Mouse (Mus musculus): Measurements from ENCODE around the gene Atp6v0e. TPM values are rescaled to one million over a fixed set of nuclear protein-coding genes. Genes with fewer than 3 reads are reported as not detected.
A peak's percentile ranks its signal among the peaks of the same experiment; 100 is the strongest.

Gene Atp6v0e
- polyA plus RNA-seq, 1 experiment from 2014 or later: 95.2 TPM

GRCm38 (mm10) chr17:26710049-26710448, 47.0 kb downstream of the Atp6v0e start:
- Histone ChIP-seq H3K36me3 (no peaks in the 10 kb centered on the region), H3K27ac (replicated peaks) (peak overlapping the region; percentile 25; the same call in 1 of the 2 replicates), H3K4me2 (no peak overlapping the region), H3K4me1 (replicated peaks) (peaks cover 23% of the 10 kb centered on the region), H3K4me3 (no peak overlapping the region), H3K9ac (no peak overlapping the region), H3K27me3 (no peaks in the 10 kb centered on the region), H3K9me3 (no peaks in the 10 kb centered on the region)
- WGBS: 53% methylated on average over 6 of the region's 6 CpGs
- ATAC-seq (ENCODE audit: low FRiP score, low read depth): no peak

DNA sequence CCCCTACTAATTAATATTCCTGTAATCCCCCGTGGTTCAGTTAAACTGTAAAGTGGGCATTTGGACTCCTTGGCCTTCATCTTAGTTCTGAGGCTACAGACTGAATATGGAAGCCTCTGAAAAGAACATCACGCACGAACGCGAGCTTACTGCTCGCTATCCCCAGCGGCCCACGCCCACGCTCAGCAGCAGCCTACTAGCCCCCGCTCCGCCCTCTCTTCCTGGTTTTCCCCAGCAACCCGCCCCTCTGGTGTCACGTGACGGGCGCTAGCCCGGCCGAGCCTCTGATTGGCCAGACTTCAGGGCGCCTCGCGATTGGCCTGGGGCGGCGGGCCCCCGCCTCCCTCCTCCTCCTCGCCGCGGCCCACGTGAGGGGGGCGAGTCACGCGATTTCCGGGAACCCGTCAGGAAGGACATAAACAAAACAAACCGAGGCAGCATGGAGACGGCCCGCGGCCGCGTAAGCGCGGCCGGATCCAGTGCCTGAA, 52.3 kb downstream of the Atp6v0e start, which contains the start of gene Crebrf:
Gene Crebrf (plus strand): TSS at position 380 of the 488 bp plus-strand sequence.
- Histone ChIP-seq H3K4me1 (replicated peaks) (peaks cover 9% of the 10 kb centered on the region), H3K27me3 (no peaks in the 10 kb centered on the region), H3K27ac (replicated peaks) (peak within 1 kb of the TSS; percentile 92), H3K4me3 (peak within 1 kb of the TSS; percentile 100), H3K4me2 (peak within 1 kb of the TSS; percentile 75), H3K9ac (peak within 1 kb of the TSS; percentile 80), H3K9me3 (no peaks in the 10 kb centered on the region), H3K36me3 (no peaks in the 10 kb centered on the region)
- under 1% methylated on average over 41 of the region's 41 CpGs for WGBS
- ATAC-seq (ENCODE audit: low FRiP score, low read depth): peak; percentile 88

GRCm38 (mm10) chr17:26715916-26716717, 53.1 kb downstream of the Atp6v0e start:
- H3K36me3 ChIP-seq: no peaks in the 10 kb centered on the region
- H3K4me1 ChIP-seq (replicated peaks): peaks cover 8% of the 10 kb centered on the region
- H3K9me3 ChIP-seq: no peaks in the 10 kb centered on the region
- no peaks in the 10 kb centered on the region for H3K27me3 ChIP-seq
- WGBS: under 1% methylated on average over 66 of the region's 75 CpGs
- peak overlapping the region; percentile 92 for H3K27ac ChIP-seq (replicated peaks)
- ATAC-seq (ENCODE audit: low FRiP score, low read depth): peak; percentile 98
- peak overlapping the region; percentile 75 for H3K4me2 ChIP-seq
- peak overlapping the region; percentile 100 for H3K4me3 ChIP-seq
- H3K9ac ChIP-seq: peak overlapping the region; percentile 80

DNA sequence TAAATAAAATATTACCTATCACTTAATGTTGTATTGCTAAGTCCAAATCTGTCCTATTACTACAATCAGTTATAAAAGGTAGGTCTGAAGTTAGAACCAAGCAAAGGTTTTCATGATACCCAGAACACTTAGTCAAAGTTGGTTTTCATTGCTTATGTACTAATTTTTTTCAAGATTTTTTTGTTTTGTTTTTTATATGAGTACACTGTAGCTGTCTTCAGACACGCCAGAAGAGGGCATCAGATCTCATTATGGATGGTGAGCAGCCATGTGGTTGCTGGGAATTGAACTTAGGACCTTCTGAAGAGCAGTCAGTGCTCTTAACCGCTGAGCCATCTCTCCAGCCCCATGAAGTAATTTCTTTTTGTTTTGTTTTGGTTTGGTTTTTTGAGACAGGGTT, 54.8 kb downstream of the Atp6v0e start:
- Histone ChIP-seq H3K9me3 (no peaks in the 10 kb centered on the region), H3K27ac (replicated peaks) (no peak overlapping the region), H3K4me1 (replicated peaks) (peaks cover 8% of the 10 kb centered on the region), H3K4me2 (no peak overlapping the region), H3K27me3 (no peaks in the 10 kb centered on the region), H3K4me3 (no peak overlapping the region), H3K9ac (no peak overlapping the region), H3K36me3 (no peaks in the 10 kb centered on the region)
- WGBS: 65% methylated on average over 2 of the region's 2 CpGs
- no peak for ATAC-seq (ENCODE audit: low FRiP score, low read depth)

DNA sequence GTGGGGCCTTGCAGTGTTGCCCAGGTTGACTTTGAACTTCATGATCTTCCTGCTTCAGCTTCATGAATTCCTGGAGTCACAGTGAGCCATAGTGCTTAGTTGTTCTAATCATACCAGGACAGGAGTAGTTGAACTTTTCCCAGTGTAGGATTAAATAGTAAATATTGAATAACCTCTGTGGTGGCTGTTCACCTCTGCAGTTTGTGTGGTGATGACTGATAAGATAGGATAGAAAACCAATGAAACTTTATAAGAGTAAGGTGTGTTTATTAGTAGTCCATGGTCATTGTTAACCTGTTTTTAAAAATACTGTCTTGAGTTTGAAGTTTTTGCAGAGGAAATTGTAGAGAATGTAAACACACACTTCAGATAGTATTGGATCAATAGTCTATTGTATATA, 56.4 kb downstream of the Atp6v0e start:
- Histone ChIP-seq H3K9me3 (no peaks in the 10 kb centered on the region), H3K4me1 (replicated peaks) (peaks cover 7% of the 10 kb centered on the region), H3K9ac (no peak overlapping the region), H3K27ac (replicated peaks) (no peak overlapping the region), H3K27me3 (no peaks in the 10 kb centered on the region), H3K4me3 (no peak overlapping the region), H3K4me2 (no peak overlapping the region), H3K36me3 (no peaks in the 10 kb centered on the region)
- no peak for ATAC-seq (ENCODE audit: low FRiP score, low read depth)

- 81% methylated on average over 2 of the region's 2 CpGs for WGBS
- Histone ChIP-seq H3K27me3 (no peaks in the 10 kb centered on the region), H3K9me3 (no peaks in the 10 kb centered on the region), H3K9ac (no peak overlapping the region), H3K4me1 (replicated peaks) (0 out of 2 replicates have a peak, but pooled peaks cover 2% of the 10 kb centered on the region), H3K27ac (replicated peaks) (no peak overlapping the region), H3K36me3 (no peaks in the 10 kb centered on the region), H3K4me3 (no peak overlapping the region), H3K4me2 (no peak overlapping the region)
- ATAC-seq (ENCODE audit: low FRiP score, low read depth): no peak
These were observed 58.8 kb downstream of the Atp6v0e start for GRCm38 (mm10) chr17:26721802-26722201.

- 51% methylated on average over 1 of the region's 1 CpGs for WGBS
- H3K4me1 ChIP-seq (replicated peaks): no peaks in the 10 kb centered on the region
- H3K27me3 ChIP-seq: no peaks in the 10 kb centered on the region
- H3K4me2 ChIP-seq: no peak overlapping the region
- H3K27ac ChIP-seq (replicated peaks): no peak overlapping the region
- H3K9me3 ChIP-seq: no peaks in the 10 kb centered on the region
- no peak overlapping the region for H3K4me3 ChIP-seq
- no peak overlapping the region for H3K9ac ChIP-seq
- no peaks in the 10 kb centered on the region for H3K36me3 ChIP-seq
- no peak for ATAC-seq (ENCODE audit: low FRiP score, low read depth)
These were observed 61.8 kb downstream of the Atp6v0e start for GRCm38 (mm10) chr17:26724790-26725189.

- 91% methylated on average over 1 of the region's 1 CpGs for WGBS
- Histone ChIP-seq H3K27ac (replicated peaks) (no peak overlapping the region), H3K4me1 (replicated peaks) (no peaks in the 10 kb centered on the region), H3K36me3 (no peaks in the 10 kb centered on the region), H3K9ac (no peak overlapping the region), H3K27me3 (no peaks in the 10 kb centered on the region), H3K4me3 (no peak overlapping the region), H3K4me2 (no peak overlapping the region), H3K9me3 (no peaks in the 10 kb centered on the region)
- ATAC-seq (ENCODE audit: low FRiP score, low read depth): no peak
These were observed 63.6 kb downstream of the Atp6v0e start for GRCm38 (mm10) chr17:26726674-26727073.

GRCm38 (mm10) chr17:26727110-26727755, 64.2 kb downstream of the Atp6v0e start:
- H3K4me3 ChIP-seq: no peak overlapping the region
- no peaks in the 10 kb centered on the region for H3K27me3 ChIP-seq
- no peak overlapping the region for H3K4me2 ChIP-seq
- H3K9me3 ChIP-seq: no peaks in the 10 kb centered on the region
- no peak for ATAC-seq (ENCODE audit: low FRiP score, low read depth)
- WGBS: 79% methylated on average over 3 of the region's 3 CpGs
- H3K36me3 ChIP-seq: no peaks in the 10 kb centered on the region
- no peak overlapping the region for H3K9ac ChIP-seq
- no peaks in the 10 kb centered on the region for H3K4me1 ChIP-seq (replicated peaks)
- no peak overlapping the region for H3K27ac ChIP-seq (replicated peaks)

GRCm38 (mm10) chr17:26742581-26742980, 79.5 kb downstream of the Atp6v0e start:
- H3K4me1 ChIP-seq (replicated peaks): no peaks in the 10 kb centered on the region
- ATAC-seq (ENCODE audit: low FRiP score, low read depth): no peak
- no peaks in the 10 kb centered on the region for H3K27me3 ChIP-seq
- 62% methylated on average over 4 of the region's 4 CpGs for WGBS
- H3K36me3 ChIP-seq: peaks cover 5% of the 10 kb centered on the region; the same call in 1 of the 2 replicates
- H3K4me3 ChIP-seq: no peak overlapping the region
- H3K27ac ChIP-seq (replicated peaks): no peak overlapping the region
- H3K9me3 ChIP-seq: no peaks in the 10 kb centered on the region
- H3K9ac ChIP-seq: no peak overlapping the region
- no peak overlapping the region for H3K4me2 ChIP-seq

DNA sequence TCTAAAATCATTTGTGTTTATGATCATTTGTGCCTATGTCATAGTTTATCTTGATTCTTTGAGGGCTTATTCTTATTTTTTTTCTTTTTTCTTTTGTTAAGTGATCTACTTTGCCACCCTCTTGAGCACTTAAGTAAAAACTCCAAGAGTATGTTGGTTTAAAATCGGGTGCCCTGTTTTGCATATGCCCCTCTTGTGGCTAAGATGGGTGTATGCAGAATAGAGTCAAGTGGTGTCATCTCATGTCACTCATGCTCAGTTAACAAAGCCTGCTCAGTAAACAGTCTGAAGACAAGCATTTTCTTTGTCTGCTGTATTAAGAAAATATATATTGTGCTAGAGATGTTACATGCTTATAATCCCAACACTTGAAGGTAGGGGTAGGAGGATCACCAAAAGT, 80.3 kb downstream of the Atp6v0e start:
- H3K9me3 ChIP-seq: no peaks in the 10 kb centered on the region
- no peaks in the 10 kb centered on the region for H3K27me3 ChIP-seq
- peaks cover 5% of the 10 kb centered on the region; the same call in 1 of the 2 replicates for H3K36me3 ChIP-seq
- no peak overlapping the region for H3K9ac ChIP-seq
- H3K27ac ChIP-seq (replicated peaks): no peak overlapping the region
- H3K4me1 ChIP-seq (replicated peaks): no peaks in the 10 kb centered on the region
- WGBS: 73% methylated on average over 1 of the region's 1 CpGs
- no peak overlapping the region for H3K4me3 ChIP-seq
- H3K4me2 ChIP-seq: no peak overlapping the region
- no peak for ATAC-seq (ENCODE audit: low FRiP score, low read depth)

Data from hindbrain, embryonic 15.5 days (tissue).